In the genomic region with DNA sequence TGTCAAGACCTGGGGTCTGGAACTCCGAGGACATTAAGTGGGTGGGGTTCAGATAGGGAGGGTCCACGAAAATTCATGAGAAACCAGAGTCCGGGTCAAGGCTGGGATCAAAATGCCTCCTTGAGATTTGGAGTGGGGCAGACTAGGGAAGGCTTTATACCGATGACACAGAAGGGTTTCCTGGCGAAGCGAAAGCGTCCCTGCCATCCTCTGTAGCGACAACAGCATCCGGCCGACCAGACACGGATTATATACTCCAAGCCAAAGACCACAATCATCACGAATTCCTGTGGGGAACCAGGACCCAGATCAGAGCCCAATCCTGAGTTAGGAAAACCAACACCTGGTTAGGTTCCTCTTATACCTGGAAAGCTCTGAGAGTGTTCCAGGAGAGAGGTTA, we compare ENCODE assay signal across 8 mouse cellular contexts. TPM values are rescaled to one million over a fixed set of nuclear protein-coding genes. Genes with fewer than 3 reads are reported as not detected.
DNase-seq lines count a peak whose midpoint lies in the region; ATAC-seq and TF ChIP-seq lines count a peak whose summit lies in the region.

No protein-coding gene starts in this region.

- H3K4me2 ChIP-seq in liver, embryonic 11.5 days, result peak overlapping the region; percentile 74
- H3K4me2 ChIP-seq in intestine, postnatal 0 days (replicated peaks; ENCODE audit: low read depth), result peak overlapping the region; percentile 66
- H3K4me2 ChIP-seq in neural tube, embryonic 13.5 days, result peak overlapping the region; percentile 61

- no peak for ATAC-seq in liver, embryonic 11.5 days (replicated peaks; ENCODE audit: low FRiP score)
- no peak for ATAC-seq in intestine, postnatal 0 days
- no peak for ATAC-seq in neural tube, embryonic 13.5 days (ENCODE audit: low read depth)

- H3K27ac ChIP-seq in liver, embryonic 11.5 days (ENCODE audit: low read depth, low read length), result no peak overlapping the region
- no peak overlapping the region for H3K27ac ChIP-seq in forebrain, embryonic 10.5 days
- no peak overlapping the region for H3K27ac ChIP-seq in intestine, postnatal 0 days (ENCODE audit: low read depth, low read length)
- H3K27ac ChIP-seq in neural tube, embryonic 13.5 days (replicated peaks), result no peak overlapping the region

- peaks cover 5% of the 10 kb centered on the region; the same call in 1 of the 2 replicates for H3K4me1 ChIP-seq in liver, embryonic 11.5 days (replicated peaks; ENCODE audit: control insufficient read depth, insufficient read depth, low read length)
- peaks cover 18% of the 10 kb centered on the region for H3K4me1 ChIP-seq in forebrain, embryonic 10.5 days
- H3K4me1 ChIP-seq in intestine, postnatal 0 days (replicated peaks; ENCODE audit: control insufficient read depth, insufficient read depth, low read length), result peaks cover 11% of the 10 kb centered on the region
- peaks cover 46% of the 10 kb centered on the region for H3K4me1 ChIP-seq in neural tube, embryonic 13.5 days (replicated peaks)

- WGBS in liver, embryonic 11.5 days, result 15% methylated on average over 12 of the region's 12 CpGs
- WGBS in forebrain, embryonic 10.5 days, result 20% methylated on average over 12 of the region's 12 CpGs
- WGBS in intestine, postnatal 0 days, result 22% methylated on average over 12 of the region's 12 CpGs
- 26% methylated on average over 12 of the region's 12 CpGs for WGBS in neural tube, embryonic 13.5 days

- no peak for DNase-seq in liver, embryonic 11.5 days (ENCODE audit: low spot score)
- DNase-seq in liver, result no peak
- no peak for DNase-seq in forebrain, embryonic 10.5 days (ENCODE audit: extremely low spot score, low spot score)
- no peak for DNase-seq in cerebellum, adult 8-10 months
- no peak for DNase-seq in adrenal gland, postnatal 14 days
- no peak for DNase-seq in gastrocnemius, postnatal 4 days (ENCODE audit: low spot score in 2 of 2)

- H3K4me3 ChIP-seq in liver, embryonic 11.5 days (ENCODE audit: low read depth, low read length), result peak overlapping the region; percentile 45
- H3K4me3 ChIP-seq in forebrain, embryonic 10.5 days, result peak overlapping the region; percentile 46
- peak overlapping the region; percentile 27 for H3K4me3 ChIP-seq in intestine, postnatal 0 days (ENCODE audit: low read depth, low read length)
- H3K4me3 ChIP-seq in neural tube, embryonic 13.5 days, result peak overlapping the region; percentile 35

- no peaks in the 10 kb centered on the region for H3K36me3 ChIP-seq in liver, embryonic 11.5 days (ENCODE audit: control insufficient read depth, insufficient read depth, low read length)
- no peaks in the 10 kb centered on the region for H3K36me3 ChIP-seq in forebrain, embryonic 10.5 days (replicated peaks)
- H3K36me3 ChIP-seq in intestine, postnatal 0 days (ENCODE audit: control insufficient read depth, insufficient read depth), result no peaks in the 10 kb centered on the region
- H3K36me3 ChIP-seq in neural tube, embryonic 13.5 days, result no peaks in the 10 kb centered on the region

- H3K9me3 ChIP-seq in liver, embryonic 11.5 days (ENCODE audit: control insufficient read depth, low read length), result no peaks in the 10 kb centered on the region
- H3K9me3 ChIP-seq in forebrain, embryonic 10.5 days, result no peaks in the 10 kb centered on the region
- no peaks in the 10 kb centered on the region for H3K9me3 ChIP-seq in intestine, postnatal 0 days (ENCODE audit: control insufficient read depth)
- H3K9me3 ChIP-seq in neural tube, embryonic 13.5 days, result no peaks in the 10 kb centered on the region

- H3K27me3 ChIP-seq in liver, embryonic 11.5 days (replicated peaks; ENCODE audit: control insufficient read depth, insufficient read depth, low read length), result peaks cover 47% of the 10 kb centered on the region
- H3K27me3 ChIP-seq in forebrain, embryonic 10.5 days (ENCODE audit: poor library complexity, severe bottlenecking), result peaks cover 69% of the 10 kb centered on the region
- H3K27me3 ChIP-seq in intestine, postnatal 0 days (replicated peaks; ENCODE audit: control insufficient read depth, insufficient read depth, low read length), result no peaks in the 10 kb centered on the region
- peaks cover 25% of the 10 kb centered on the region for H3K27me3 ChIP-seq in neural tube, embryonic 13.5 days

- H3K9ac ChIP-seq in liver, embryonic 11.5 days (ENCODE audit: low read depth, low read length), result 0 out of 2 replicates have a peak overlapping the region, but pooled peaks have one; percentile 22
- H3K9ac ChIP-seq in intestine, postnatal 0 days (ENCODE audit: low read depth, low read length), result no peak overlapping the region
- 0 out of 2 replicates have a peak overlapping the region, but pooled peaks have one; percentile 54 for H3K9ac ChIP-seq in neural tube, embryonic 13.5 days

- no peak for TF ChIP-seq CTCF in intestine, postnatal 0 days (IDR thresholded peaks at IDR 0.05; ENCODE audit: low read depth)

RNA-seq across cellular contexts. Expression of gene Kcnq4, which starts 31.6 kb away (rescaled TPM):
- 0.57 and 0.90 TPM in 2 replicates for polyA plus RNA-seq in liver, embryonic 11.5 days (2014; fragmentation: Nextera tagmentation; extraction: Ambion mirVana)
- polyA plus RNA-seq in forebrain, embryonic 10.5 days (2016; fragmentation: Nextera tagmentation; extraction: Ambion mirVana), result 1.5 and 1.8 TPM in 2 replicates
- polyA plus RNA-seq in intestine, postnatal 0 days (2015; fragmentation: Nextera tagmentation; extraction: Ambion mirVana), result 1.6 and 2.0 TPM in 2 replicates
- 5.0 and 5.8 TPM in 2 replicates for polyA plus RNA-seq in neural tube, embryonic 13.5 days (2015; fragmentation: Nextera tagmentation; extraction: Ambion mirVana)
- 3.1 and 4.2 TPM in 2 replicates for total RNA-seq in adrenal gland, postnatal 14 days (2021)
- 10 to 100 TPM; 30.5 to 37.8 TPM for total RNA-seq in gastrocnemius, postnatal 4 days (2021)

RNA-seq across cellular contexts. Expression of gene Cited4, which starts 50.4 kb away (rescaled TPM):
- 232 and 242 TPM in 2 replicates for polyA plus RNA-seq in liver, embryonic 11.5 days (2014; fragmentation: Nextera tagmentation; extraction: Ambion mirVana)
- 13.8 and 14.3 TPM in 2 replicates for polyA plus RNA-seq in forebrain, embryonic 10.5 days (2016; fragmentation: Nextera tagmentation; extraction: Ambion mirVana)
- 1.7 and 2.1 TPM in 2 replicates for polyA plus RNA-seq in intestine, postnatal 0 days (2015; fragmentation: Nextera tagmentation; extraction: Ambion mirVana)
- polyA plus RNA-seq in neural tube, embryonic 13.5 days (2015; fragmentation: Nextera tagmentation; extraction: Ambion mirVana), result 0.95 and 1.4 TPM in 2 replicates
- 8.7 and 10.5 TPM in 2 replicates for total RNA-seq in adrenal gland, postnatal 14 days (2021)
- total RNA-seq in gastrocnemius, postnatal 4 days (2021), result 10 to 100 TPM; 12.4 to 14.6 TPM

Comparison
In these comparisons a context has a peak if more than half of its experiments do, and no peak if none do; other contexts are left out.
1. RNA of gene Cited4, which starts 50.4 kb away (polyA plus RNA-seq): 232 to 242 TPM in liver, embryonic 11.5 days; 13.8 to 14.3 TPM in forebrain, embryonic 10.5 days, 1.7 to 2.1 TPM in intestine, postnatal 0 days and 0.95 to 1.4 TPM in neural tube, embryonic 13.5 days; every median in the first group is over 10 times any median in the second.
2. Peak in every context shown above with its lines, with median percentiles within 50 percentile points of each other: H3K4me2 ChIP-seq and H3K4me3 ChIP-seq.